Mouse (Mus musculus) neural tube, embryonic 10.5 days (tissue): Measurements from ENCODE around the gene Pld1.

Experiments
- DNase-seq: peaks from one replicate; pipeline ENCODE4 v3.0.0-alpha.2; 2017; ENCODE audit warnings: low spot score; ENCODE audit errors: extremely low spot score

Pld1 gene

DNA sequence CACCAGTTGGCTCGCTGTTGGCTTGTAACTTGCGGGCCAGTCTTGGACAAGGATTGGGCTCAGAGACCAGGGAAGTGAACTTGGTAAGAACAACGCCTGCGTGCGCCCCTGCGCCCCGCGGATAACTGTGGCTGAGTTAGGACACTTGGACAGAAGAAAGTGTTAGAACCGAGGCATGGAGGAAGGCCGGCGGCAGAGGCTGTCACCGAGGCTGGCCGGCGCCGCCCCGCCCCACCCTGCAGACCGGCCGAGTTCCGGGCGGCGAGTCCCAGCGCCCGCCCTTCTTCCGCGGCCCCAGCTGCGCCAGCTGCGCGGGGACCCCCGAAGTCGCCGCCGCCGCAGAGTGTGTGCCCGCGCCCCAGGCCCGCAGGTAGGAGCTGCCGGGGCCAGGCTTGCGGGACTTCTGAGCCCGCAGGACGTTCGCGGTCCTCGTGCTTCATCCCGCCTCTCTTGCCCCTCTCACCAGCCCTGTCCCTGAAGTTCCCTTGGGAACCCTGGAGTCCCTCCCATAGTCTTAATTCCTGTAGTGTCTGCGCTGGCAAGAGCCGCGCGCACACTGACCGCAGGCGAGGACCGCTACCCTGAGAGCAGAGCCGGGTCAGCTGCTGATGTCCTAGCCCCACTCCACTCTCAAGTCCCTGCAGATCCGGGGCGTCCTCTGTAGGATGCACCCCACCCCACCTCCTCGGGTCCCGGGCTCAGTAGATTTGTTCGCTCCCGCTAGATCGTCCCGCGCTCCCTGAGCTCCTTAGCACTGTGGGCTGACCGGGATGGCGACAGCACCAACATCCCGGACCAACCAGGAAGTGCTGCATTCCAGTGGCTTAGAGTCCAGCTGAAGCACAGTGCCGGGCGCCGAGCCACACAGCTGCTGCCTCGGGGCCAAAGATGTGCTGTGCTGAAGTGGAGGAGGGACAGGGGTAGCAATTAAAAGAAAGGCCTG, at the start of gene Pld1:
Gene Pld1, plus strand, starts transcription at position 315 of the 943 bp plus-strand sequence.
- peak; percentile 71 for DNase-seq

DNA sequence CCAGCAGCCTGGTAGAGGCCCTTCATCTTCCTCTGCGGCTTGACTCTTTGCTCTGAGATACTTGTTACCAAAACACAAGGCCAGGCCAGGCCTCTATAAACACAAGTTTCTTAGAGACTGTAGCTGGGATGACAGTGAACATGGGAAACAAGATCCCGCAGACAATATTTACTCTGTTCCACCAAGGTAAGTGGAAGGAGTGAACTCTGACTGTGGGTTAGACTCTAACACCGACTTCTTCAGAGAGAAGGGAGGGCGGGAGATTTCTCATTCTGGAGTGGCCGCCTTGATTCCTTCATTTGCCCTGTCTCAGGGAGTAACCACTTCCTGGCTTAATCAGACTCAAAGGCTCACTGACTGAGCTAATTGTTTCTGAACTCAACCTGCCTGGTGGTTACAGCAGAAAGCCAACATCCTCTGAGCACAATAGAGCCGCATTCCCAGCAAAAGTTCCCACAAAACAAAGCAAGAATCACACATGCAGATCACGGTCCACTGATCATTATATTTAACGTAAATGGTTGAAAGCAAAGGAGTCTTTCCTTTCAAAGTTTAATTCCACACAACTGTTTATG, 42.1 kb upstream of the Pld1 start, which contains the start of gene Tmem212:
Gene Tmem212, minus strand, starts transcription at position 51 of the 575 bp plus-strand sequence.
- DNase-seq, result no peak

DNA sequence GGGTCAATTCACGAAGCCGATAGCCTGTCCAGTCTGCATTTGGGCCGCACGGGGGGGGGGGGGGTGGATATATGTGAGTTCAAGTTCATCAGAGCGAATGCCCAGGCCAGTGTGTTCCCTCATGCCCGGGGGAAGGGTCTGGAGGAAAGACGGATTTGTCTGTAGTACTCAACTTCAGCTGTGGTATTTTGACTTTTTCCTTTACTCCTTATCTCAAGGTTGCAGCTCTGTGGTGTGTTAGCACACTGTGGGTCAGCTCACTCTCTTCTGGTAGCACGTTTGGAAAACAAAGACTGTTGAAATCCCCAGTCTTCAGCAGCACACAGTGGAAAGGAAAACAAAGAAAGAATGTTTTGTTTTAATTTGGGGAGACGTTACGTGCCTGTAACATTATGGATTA, 40.3 kb upstream of the Pld1 start:
- no peak for DNase-seq

DNA sequence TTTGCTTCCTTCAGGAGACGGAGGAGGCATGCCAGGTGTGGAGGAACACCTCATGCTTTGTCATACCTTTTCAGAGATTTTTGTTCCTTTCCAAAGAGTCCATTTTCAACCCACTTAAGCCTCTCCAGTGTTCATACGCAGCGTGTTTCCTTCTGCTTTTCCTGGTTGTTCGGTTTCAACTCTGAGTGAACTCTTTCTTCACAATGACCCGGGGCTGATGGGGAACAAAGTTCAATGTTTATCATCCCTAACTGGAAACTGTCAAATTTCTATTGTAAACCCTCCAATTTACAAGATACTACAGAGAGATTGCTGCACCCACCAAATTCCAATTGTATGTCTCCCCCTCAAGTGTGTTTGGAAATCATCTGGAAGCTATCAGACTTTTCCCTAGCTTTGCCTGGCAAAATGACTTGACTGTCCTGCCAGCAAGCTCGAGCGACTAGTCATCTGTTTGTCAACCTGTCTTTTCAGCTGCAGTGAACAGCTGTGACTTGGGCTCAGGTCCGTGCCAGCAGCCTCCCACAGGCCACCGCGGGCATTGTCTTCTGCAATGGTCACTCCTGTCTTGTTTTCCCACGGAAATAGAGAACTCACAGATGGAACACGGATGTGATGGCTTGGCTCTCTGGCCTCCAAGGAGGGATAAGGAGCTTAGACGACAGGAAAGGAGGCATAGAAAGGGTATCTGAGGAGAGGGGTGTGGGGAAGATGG, 39.3 kb upstream of the Pld1 start:
- peak; percentile 28 for DNase-seq

DNA sequence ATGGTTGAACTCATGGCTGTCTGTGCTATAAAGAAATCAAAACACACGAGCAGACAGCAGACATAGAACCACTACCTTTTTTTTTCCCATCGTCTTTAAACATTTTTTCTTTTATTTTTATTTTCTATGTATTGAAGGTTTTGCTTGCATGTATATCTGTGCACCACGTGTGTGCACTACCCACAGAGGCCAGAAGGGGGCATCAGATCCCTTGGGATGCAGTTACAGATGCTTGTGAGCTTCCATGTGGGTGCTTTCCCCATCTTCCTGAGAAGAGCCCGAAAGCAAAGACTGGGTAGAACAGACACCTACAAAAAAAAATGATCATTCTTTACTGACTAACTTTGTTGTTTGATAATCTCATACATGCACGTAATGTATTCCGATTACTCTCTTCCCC, 36.6 kb upstream of the Pld1 start:
- no peak for DNase-seq

DNA sequence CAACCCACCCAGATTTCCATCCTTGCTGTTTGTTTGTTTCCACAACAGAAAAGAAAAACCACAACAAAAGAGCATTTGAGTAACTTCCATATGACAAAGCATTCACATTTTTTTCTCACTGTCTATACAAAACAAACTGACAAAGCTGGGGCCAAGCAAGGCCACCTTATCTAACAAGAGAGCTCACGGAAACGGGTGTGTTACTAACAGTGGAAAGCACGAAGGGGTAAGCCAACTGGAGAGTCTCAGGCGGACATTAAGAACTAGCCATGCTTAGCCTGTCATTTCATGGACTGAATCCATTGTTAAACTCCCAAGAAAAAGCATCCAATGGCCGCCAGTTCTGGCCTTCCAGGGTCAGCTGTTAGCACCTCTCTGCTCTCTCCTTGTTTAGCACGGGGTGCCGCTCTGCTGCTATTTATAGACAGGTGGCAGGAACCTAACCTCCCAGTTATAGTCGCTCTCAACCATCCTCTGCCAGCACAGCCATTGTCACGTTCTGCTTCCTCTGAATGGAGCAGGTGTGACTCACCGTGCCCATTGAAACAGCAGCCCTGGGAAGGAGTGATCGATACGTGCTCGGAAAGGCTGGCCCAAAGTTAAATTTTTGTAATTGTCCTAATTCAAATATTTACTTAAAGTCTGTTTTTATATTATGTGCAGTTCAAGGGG, 33.7 kb upstream of the Pld1 start:
- no peak for DNase-seq

DNA sequence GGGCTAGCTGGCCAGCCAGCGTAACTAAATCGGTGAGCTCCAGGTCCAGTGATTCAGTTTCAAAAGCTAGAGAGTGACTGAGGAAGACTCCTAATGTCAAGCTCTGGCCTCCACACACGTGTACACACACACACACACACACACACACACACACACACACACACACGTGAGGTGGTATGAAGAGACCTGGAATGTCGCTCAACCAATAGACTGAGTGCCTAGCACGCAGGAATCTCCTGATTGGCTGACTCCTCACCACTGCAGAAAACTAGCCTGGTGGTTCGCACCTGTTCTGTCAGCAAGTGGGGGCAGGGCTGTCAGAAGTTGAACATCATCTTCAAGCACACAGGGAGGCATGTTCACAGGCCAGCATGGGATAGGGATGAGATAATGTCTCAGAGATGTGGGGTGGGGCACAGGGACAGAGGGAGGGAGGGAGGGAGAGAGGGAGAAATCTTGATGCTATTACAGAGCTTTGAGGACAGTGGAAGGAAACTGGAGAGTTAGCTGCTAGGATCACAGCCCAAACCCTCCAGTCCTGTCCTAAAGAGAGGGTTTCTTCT, 31.8 kb upstream of the Pld1 start:
- no peak for DNase-seq

DNA sequence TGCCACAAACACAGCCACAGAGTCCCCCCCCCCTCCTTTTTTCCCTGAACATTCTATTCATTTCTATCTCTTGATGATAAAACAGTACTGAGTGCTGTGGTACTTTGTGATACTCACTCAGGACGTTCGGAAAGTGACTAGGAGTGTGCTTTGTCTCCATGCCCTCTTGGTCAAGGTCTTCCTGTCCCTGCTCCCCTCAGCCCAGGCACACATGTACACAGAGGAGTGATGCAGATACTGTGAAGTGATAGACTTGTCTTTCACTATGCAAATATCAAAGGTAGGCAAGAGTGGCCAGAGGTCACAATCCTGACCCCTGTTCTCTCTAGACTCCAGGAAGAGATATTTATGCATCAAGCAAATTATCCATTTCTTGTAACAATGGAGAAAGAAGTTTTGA, 31.2 kb upstream of the Pld1 start:
- no peak for DNase-seq

DNA sequence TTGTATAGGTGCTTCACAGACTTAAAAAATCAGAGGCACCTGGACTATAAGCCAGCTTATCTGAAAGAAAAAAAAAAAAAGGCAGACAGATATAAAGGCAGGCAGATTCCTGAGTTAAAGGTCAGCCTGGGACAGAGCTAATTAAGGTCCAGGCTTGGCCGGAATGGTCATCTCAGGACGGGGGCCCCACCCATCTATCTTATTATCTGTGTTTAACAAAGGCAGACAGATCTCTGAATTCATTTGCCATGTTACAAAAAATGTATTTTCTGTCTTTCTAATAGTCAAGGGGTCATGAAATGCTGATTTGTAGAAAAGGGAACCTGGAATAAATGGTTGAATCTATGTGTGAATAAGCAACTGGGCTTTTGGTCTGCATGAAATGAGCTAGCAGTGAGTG, 30.2 kb upstream of the Pld1 start:
- DNase-seq, result no peak

DNA sequence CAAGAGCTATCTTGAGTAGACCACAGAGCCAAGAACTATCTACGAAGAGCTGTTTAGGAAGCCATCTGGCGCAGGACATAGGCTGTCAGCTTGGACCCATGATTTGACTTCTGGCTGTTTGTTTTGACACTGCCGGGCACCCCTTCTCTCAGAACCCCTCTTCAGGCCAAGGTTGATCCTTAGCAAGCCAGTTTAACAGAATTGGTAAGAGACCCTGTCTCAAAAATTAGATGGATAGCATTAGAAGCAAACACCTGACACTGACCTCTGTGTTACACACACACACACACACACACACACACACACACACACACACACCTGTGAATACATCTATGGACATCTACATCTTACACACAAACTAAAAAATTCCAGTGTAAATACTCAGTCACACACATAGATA, 29.5 kb upstream of the Pld1 start:
- no peak for DNase-seq

DNA sequence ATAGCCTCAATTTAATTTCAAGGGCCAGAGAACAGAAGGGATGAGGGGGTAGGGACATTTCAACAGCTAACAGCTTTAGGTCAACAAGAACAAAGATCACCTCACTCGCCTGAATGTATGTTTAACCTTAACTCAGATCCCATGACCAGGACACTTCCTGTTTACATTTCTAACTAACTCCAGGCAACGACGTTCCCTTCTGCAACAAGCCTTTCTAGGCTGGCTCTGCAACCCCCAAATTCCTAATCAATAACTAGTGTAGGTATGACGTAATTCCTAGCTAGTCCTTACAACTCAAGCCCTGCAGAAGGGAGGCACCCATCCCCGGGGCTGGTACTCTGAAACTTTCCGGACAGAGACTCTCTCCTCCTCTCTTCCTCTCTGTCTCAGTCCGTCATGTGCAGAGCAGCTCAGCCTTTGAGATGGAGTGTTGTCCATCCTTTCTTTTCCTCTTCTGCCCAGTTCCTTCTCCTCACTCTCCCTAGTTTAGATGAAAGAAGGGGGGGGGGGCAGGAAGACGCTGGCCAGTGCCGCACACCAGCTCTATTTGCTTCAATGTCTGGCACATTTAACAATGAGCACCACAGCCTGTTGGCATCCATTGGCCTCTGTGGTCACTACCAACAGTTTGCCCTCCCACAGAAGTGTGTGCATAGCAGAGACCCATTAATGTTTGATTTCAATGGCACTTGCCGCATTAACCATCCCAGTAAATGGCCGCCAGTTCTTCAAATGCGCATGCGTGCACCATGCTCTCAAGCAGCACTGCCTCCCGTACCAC, 19.6 kb upstream of the Pld1 start:
- DNase-seq, result no peak

DNA sequence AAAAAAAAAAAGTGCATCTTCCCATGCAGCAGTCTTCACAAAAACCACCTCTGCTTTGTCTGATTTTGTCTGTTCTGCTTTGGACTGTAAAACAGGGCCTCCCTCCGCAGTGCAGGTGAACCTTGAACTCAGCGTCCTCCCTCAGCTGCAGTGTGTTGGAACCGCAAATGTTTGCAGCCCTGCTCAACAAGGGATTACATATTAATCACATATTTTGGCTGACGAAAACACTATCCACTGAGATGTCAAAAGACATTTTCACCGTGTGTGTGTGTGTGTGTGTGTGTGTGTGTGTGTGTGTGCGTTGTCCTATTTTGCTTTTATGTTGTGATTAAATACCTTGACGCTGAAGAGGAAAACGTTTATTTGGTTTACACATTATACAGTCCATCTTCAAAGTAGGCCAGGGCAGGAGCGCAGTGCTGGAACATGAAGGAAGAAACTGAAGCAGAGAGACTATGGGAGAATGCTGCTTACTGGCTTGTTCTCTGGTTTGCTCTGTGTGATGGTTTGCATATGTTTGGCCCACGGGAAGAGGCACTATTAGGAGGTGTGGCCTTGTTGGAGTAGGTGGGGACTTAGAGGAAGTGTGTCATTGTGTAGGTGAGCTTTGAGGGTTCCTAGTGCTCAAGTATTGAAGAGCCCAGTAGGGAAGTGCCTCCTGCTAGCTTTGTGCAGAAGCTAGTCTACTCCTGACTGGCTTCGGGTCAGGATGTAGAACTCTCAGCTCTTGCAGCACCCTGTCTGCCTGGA, 17.1 kb upstream of the Pld1 start:
- no peak for DNase-seq

DNA sequence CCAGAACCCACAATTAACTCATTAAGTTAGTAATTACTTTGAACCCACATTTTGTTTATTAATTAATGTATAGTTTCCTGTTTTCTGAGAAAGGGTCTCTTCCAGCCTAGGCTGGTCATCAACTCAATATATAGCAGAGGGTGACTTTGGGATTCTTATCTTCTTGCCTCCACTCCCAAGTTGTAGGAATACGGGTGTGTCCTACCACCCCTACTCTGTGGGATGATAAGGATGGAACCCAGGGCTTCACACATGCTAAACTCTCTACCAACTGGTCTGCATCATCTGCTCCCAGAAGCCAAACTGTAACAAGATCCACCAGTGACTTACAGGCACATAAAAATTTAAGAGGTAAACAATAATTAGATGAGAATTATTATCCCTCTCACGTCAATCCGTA, 14.5 kb upstream of the Pld1 start:
- no peak for DNase-seq

DNA sequence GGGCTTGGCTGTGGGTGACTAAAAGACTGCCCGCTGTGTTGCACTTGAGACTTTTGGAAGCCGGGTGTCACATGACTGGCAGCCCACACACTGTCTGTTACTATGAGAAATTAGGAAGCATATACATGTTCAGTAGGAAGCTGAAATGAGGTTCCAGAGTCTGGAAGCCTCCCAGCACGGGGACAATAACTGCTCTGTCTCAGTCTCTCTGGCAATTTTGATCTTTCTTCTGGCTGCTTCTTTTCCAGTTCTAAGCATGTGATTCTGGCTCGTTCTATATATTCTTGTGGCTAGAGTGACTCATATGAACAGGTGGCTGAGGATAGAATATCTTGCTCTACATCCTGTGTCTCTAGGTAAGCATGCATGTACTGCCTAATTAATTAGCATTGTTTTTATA, 9.3 kb upstream of the Pld1 start:
- DNase-seq, result no peak

DNA sequence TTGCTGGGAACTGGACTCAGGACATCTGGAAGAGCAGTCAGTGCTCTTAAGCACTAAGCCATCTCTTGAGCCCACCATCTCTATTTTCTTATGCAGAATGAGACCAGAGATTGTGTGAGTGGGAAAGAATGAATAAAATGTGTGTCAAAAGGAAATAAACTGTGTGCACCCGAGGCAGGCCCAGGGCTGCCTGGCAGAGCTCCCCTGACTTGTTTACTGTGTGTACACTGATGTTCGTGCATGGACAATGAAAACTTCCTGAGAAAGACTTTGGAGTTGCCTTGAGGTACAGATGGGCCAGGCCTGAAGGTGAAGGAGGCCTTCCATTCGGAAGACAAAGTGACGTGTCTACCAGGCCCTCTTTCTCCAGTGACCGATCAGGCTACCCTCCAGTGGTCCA, 6.1 kb upstream of the Pld1 start:
- DNase-seq, result no peak

DNA sequence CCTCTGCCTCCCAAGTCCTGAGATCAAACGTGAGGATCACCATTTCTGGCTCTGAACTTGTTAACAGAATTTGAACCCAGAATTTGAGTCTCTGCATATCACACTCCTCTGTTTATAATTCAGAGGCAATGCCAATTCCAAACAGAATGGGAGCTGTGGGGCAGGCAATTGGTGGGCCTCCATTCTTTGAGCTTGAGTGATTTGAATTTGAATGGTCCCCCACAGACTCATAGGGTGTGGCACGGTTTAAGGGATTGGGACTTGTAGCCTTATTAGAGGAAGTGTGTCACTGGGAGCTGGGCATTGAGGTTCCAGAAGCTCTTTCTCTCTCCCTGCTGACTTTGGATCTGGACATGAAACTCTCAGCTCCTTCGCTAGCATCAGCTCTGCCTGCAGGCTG, 2.9 kb upstream of the Pld1 start:
- DNase-seq, result no peak

DNA sequence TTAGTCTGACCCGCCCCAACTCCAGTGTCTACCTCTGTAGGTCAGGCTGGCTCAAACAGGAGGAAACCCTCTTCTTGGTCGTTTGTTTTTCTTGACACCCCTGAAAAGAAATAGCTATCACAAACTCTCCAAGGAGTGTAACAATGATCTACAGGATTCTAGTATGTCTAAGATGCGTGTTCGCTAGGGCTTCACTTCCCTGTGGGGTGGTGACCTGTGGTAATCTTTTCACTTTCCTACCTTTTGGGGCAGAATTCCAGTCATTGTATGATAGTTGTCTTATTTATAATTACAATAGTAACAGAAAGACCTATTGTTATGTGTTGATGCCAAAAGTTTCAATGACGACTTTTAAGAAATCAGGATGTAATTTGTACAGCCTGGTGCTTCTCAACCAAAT, 1.8 kb upstream of the Pld1 start:
- no peak for DNase-seq

DNA sequence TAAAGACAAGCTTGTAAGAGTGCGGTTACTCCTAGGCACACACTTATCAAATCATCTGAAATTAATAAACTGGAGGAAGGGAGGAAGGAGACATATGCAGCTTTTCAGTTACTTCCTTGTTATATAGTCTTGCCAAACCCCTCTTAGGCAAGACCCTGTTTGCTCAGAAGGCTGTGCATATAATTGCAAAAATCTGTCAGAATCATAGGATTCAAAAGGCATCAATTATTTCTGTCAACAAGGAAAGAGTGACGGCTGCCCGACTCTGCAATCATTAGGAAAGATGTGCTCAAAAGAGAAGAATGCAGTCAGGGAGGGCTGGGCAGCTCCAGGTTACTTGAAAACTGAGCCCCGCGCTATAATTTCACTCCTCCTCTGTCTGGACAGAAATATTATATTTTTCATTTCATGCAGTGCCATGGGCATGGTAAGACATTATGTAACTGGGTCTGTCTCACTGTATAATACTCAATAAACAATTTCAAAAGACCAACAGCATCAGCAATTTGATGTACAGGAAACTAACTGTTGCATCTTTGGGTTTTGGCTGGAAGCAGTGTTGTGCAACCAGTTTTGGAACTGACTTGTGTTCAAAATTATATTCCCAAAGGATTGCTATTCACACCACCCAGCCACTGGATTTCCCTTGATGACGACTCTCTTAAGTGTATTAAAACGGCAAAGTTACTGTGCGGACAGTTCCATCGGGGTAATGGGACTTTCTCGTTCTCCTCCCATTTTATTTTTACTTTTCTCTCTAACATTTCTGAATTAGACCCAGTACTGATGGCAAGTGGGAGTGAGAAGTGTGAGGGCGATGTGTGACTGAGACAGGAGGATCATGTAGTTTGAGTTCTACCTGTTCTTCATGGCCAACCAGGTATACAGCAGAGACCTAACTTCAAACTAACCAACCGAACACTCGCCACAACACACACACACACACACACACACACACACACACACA, 1.1 kb upstream of the Pld1 start:
- DNase-seq, result no peak

DNA sequence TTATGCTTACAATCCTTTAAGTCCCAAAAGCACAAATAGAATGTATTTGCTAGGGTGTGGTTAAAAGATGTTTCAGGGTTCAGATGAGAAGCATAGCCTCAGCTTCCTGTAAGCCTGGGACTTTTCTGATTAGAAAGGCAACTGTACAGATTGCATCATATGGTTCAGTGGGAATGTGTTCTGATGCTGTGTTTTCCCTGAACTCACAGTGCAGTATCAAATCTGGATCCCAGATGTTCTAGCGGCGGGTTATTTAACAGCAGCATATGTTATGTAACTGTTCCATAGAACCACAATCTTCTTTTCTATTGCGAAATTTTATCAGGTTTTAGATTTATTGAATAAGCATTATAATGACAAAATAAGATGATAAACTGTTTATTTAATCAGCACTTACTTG, 3.1 kb downstream of the Pld1 start:
- no peak for DNase-seq
